Mouse (Mus musculus): Measurements from ENCODE around the gene Ttc22. TPM values are rescaled to one million over a fixed set of nuclear protein-coding genes. Genes with fewer than 3 reads are reported as not detected.
A peak's percentile ranks its signal among the peaks of the same experiment; 100 is the strongest.

Gene Ttc22
- polyA plus RNA-seq, 1 experiment from 2014 or later = 2.2 TPM

GRCm38 (mm10) chr4:106666546-106666945 lies 44.3 kb downstream of the Ttc22 start:
- Histone ChIP-seq H3K9ac (replicated peaks) (no peak overlapping the region), H3K4me1 (replicated peaks) (no peaks in the 10 kb centered on the region), H3K27ac (no peak overlapping the region), H3K4me3 (replicated peaks) (no peak overlapping the region), H3K9me3 (no peaks in the 10 kb centered on the region), H3K36me3 (peaks cover 99% of the 10 kb centered on the region), H3K4me2 (replicated peaks) (no peak overlapping the region), H3K27me3 (no peaks in the 10 kb centered on the region)
- WGBS = 86% methylated on average over 2 of the region's 2 CpGs
- ATAC-seq = no peak

GRCm38 (mm10) chr4:106676749-106677148 lies 54.5 kb downstream of the Ttc22 start:
- ATAC-seq = no peak
- Histone ChIP-seq H3K9ac (replicated peaks) (no peak overlapping the region), H3K36me3 (peaks cover 54% of the 10 kb centered on the region), H3K27me3 (no peaks in the 10 kb centered on the region), H3K4me3 (replicated peaks) (no peak overlapping the region), H3K4me1 (replicated peaks) (peaks cover 12% of the 10 kb centered on the region), H3K9me3 (no peaks in the 10 kb centered on the region), H3K27ac (no peak overlapping the region), H3K4me2 (replicated peaks) (no peak overlapping the region)
- WGBS = 93% methylated on average over 5 of the region's 5 CpGs

- ATAC-seq = peak; percentile 97
- WGBS = under 1% methylated on average over 43 of the region's 43 CpGs
- Histone ChIP-seq H3K9ac (replicated peaks) (peak within 1 kb of the TSS; percentile 80), H3K36me3 (peaks cover 35% of the 10 kb centered on the region), H3K4me3 (replicated peaks) (peak within 1 kb of the TSS; percentile 75), H3K27me3 (no peaks in the 10 kb centered on the region), H3K27ac (no peak within 1 kb of the TSS), H3K9me3 (no peaks in the 10 kb centered on the region), H3K4me1 (replicated peaks) (peaks cover 12% of the 10 kb centered on the region), H3K4me2 (replicated peaks) (peak within 1 kb of the TSS; percentile 83)
These were observed 56.3 kb downstream of the Ttc22 start, which contains the start of gene Ttc4 for GRCm38 (mm10) chr4:106678442-106679118. TSS of gene Ttc4 (minus strand) at chr4:106678944.

- H3K36me3 ChIP-seq = peaks cover 29% of the 10 kb centered on the region
- no peak overlapping the region for H3K27ac ChIP-seq
- ATAC-seq = peak; percentile 54
- H3K9me3 ChIP-seq = no peaks in the 10 kb centered on the region
- H3K4me1 ChIP-seq (replicated peaks) = peaks cover 12% of the 10 kb centered on the region
- peak overlapping the region; percentile 75 for H3K4me3 ChIP-seq (replicated peaks)
- 40% methylated on average over 3 of the region's 3 CpGs for WGBS
- H3K27me3 ChIP-seq = no peaks in the 10 kb centered on the region
- peak overlapping the region; percentile 80; the same call in 1 of the 2 replicates for H3K9ac ChIP-seq (replicated peaks)
- H3K4me2 ChIP-seq (replicated peaks) = peak overlapping the region; percentile 83
These were observed 56.9 kb downstream of the Ttc22 start for GRCm38 (mm10) chr4:106679152-106679551.

GRCm38 (mm10) chr4:106680955-106681354 lies 58.7 kb downstream of the Ttc22 start:
- no peak overlapping the region for H3K27ac ChIP-seq
- peaks cover 11% of the 10 kb centered on the region for H3K36me3 ChIP-seq
- ATAC-seq = no peak
- H3K4me1 ChIP-seq (replicated peaks) = peaks cover 12% of the 10 kb centered on the region
- H3K4me3 ChIP-seq (replicated peaks) = no peak overlapping the region
- no peaks in the 10 kb centered on the region for H3K27me3 ChIP-seq
- 62% methylated on average over 2 of the region's 2 CpGs for WGBS
- no peak overlapping the region for H3K9ac ChIP-seq (replicated peaks)
- H3K4me2 ChIP-seq (replicated peaks) = no peak overlapping the region
- H3K9me3 ChIP-seq = no peaks in the 10 kb centered on the region

- Histone ChIP-seq H3K4me3 (replicated peaks) (no peak overlapping the region), H3K4me2 (replicated peaks) (no peak overlapping the region), H3K36me3 (no peaks in the 10 kb centered on the region), H3K9ac (replicated peaks) (no peak overlapping the region), H3K9me3 (no peaks in the 10 kb centered on the region), H3K4me1 (replicated peaks) (no peaks in the 10 kb centered on the region), H3K27me3 (peaks cover 4% of the 10 kb centered on the region; the same call in 1 of the 2 replicates), H3K27ac (no peak overlapping the region)
- 62% methylated on average over 3 of the region's 3 CpGs for WGBS
- no peak for ATAC-seq
These were observed 66.5 kb downstream of the Ttc22 start for GRCm38 (mm10) chr4:106688636-106689296.

Other genes with a start within 250 kb of the Ttc22 start
- gene Pcsk9, start 158.1 kb upstream of the Ttc22 start, polyA plus RNA-seq (2015; fragmentation: Nextera tagmentation; extraction: Ambion mirVana) = 1.4 TPM in 2 replicates
- not detected in 2 replicates for gene Bsnd, start 130.1 kb upstream of the Ttc22 start, polyA plus RNA-seq (2015; fragmentation: Nextera tagmentation; extraction: Ambion mirVana)
- gene Dhcr24, start 61.4 kb upstream of the Ttc22 start, polyA plus RNA-seq (2015; fragmentation: Nextera tagmentation; extraction: Ambion mirVana) = 7.8 and 8.9 TPM in 2 replicates
- 0.13 TPM in 1 of 2 replicates, not detected in the other for gene Lexm, start 5.2 kb upstream of the Ttc22 start, polyA plus RNA-seq (2015; fragmentation: Nextera tagmentation; extraction: Ambion mirVana)
- 9.9 and 10.5 TPM in 2 replicates for gene Pars2, start 28.6 kb downstream of the Ttc22 start, polyA plus RNA-seq (2015; fragmentation: Nextera tagmentation; extraction: Ambion mirVana)
- gene Ttc4, start 56.5 kb downstream of the Ttc22 start, polyA plus RNA-seq (2015; fragmentation: Nextera tagmentation; extraction: Ambion mirVana) = 118 and 119 TPM in 2 replicates
- gene Mroh7, start 108.5 kb downstream of the Ttc22 start, polyA plus RNA-seq (2015; fragmentation: Nextera tagmentation; extraction: Ambion mirVana) = 0.17 and 0.22 TPM in 2 replicates
- gene Fam151a, start 111.5 kb downstream of the Ttc22 start, polyA plus RNA-seq (2015; fragmentation: Nextera tagmentation; extraction: Ambion mirVana) = not detected in 2 replicates
- gene Acot11, start 182.6 kb downstream of the Ttc22 start, polyA plus RNA-seq (2015; fragmentation: Nextera tagmentation; extraction: Ambion mirVana) = 1.00 and 1.4 TPM in 2 replicates

All from midbrain, embryonic 13.5 days (tissue).